Mouse (Mus musculus) ES-Bruce4 (cell line): ENCODE data around the gene Sphk2. TPM values are rescaled to one million over a fixed set of nuclear protein-coding genes. Genes with fewer than 3 reads are reported as not detected.
"Not testable (repeated sequence)": the region's sequence is repeated elsewhere in the genome, so short reads cannot be mapped to it uniquely, and the experiment has no call there.

ENCODE experiments used
- H3K27ac ChIP-seq: 2 replicates; pipeline ENCODE4 v1.5.1; 2012; ENCODE audit warnings: low read length, inconsistent platforms; ENCODE audit not compliant: insufficient read depth
- H3K27me3 ChIP-seq: 2 replicates; pipeline ENCODE4 v1.6.1; 2012; ENCODE audit warnings: mild to moderate bottlenecking, low read length, inconsistent platforms; ENCODE audit not compliant: control insufficient read depth, poor library complexity, insufficient read depth, severe bottlenecking
- H3K36me3 ChIP-seq: 2 replicates; pipeline ENCODE4 v1.6.1; 2012; ENCODE audit warnings: inconsistent platforms, mild to moderate bottlenecking, low read length, moderate library complexity; ENCODE audit not compliant: control insufficient read depth, poor library complexity, insufficient read depth, severe bottlenecking
- H3K4me1 ChIP-seq: one replicate; pipeline ENCODE4 v1.8.1; 2011; ENCODE audit warnings: low read length; ENCODE audit not compliant: control insufficient read depth, insufficient read depth
- H3K4me3 ChIP-seq: 2 replicates; pipeline ENCODE4 v1.5.1; 2011; ENCODE audit warnings: low read depth, mild to moderate bottlenecking, low read length
- H3K9ac ChIP-seq: 2 replicates; pipeline ENCODE4 v1.6.1; 2012; ENCODE audit warnings: low read depth, mild to moderate bottlenecking, inconsistent platforms; ENCODE audit not compliant: poor library complexity, severe bottlenecking
- H3K9me3 ChIP-seq: replicated peaks from 2 replicates; pipeline ENCODE4 v1.6.1; 2012; ENCODE audit warnings: mild to moderate bottlenecking, low read length, inconsistent platforms; ENCODE audit not compliant: control insufficient read depth, poor library complexity, insufficient read depth, severe bottlenecking
- CTCF ChIP-seq: IDR thresholded peaks from one replicate; pipeline ENCODE4 v1.8.1; 2011; ENCODE audit warnings: low read depth, low read length
- EP300 ChIP-seq: IDR thresholded peaks from 2 replicates; pipeline ENCODE4 v1.6.1; 2011; ENCODE audit warnings: low read depth, low read length; ENCODE audit not compliant: insufficient read depth
- POLR2A ChIP-seq: IDR thresholded peaks from one replicate; pipeline ENCODE4 v1.8.1; 2011; ENCODE audit warnings: low read length; ENCODE audit not compliant: insufficient read depth
- polyA plus RNA-seq: library from polyadenylated mRNA; stranded (reverse); fragments of >200 nt; gene quantifications from 2 replicates; pipeline ENCODE4 v1.2.4, GENCODE M21; 2011; ENCODE audit warnings: low read depth; ENCODE audit not compliant: missing spikeins, insufficient read depth, insufficient read length

Sphk2 gene
- polyA plus RNA-seq, 1 experiment: 10.4 TPM

DNA sequence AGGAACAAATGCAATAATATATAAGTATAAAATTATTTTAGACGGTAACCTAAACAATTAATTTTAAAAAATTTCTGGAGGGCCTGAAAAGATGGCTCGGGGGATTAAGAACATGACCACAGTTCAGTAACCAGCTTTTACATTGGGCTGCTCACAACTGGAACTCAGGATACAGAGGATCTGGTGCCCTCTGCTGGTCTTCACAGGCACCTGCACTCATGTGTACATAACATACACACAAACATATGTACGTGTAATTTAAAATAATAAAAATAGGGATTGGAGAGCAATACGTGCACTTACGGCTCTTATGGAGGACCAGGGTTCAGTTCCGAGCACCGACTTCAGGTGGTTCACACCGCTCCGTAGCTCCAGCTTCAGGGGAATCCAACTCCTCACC is 48.9 kb downstream of the Sphk2 start:
- no peaks in the 10 kb centered on the region for H3K9me3 ChIP-seq
- TF ChIP-seq EP300: no peak
- peak; percentile 41 for TF ChIP-seq CTCF

DNA sequence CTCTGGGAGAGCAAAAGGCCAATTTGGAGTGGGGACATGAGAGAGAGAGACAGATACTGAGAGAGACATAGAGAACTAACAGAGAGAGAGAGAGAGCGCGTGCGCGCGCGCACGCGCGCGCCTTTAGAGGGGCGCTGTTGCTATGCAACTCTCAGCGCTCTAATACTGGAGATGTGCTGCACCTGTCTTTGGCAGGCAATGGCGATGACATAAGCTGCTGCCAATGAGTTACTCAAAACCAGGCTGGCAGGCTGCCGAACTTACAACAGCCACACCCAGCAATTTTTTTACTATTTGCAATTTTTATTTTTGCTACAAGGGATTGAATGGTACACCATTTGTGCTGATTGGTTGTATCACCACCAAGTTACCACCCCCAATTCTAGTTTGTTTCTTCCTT is 50.0 kb downstream of the Sphk2 start:
- no peaks in the 10 kb centered on the region for H3K9me3 ChIP-seq
- TF ChIP-seq POLR2A (no peak), EP300 (no peak), CTCF (no peak)
- H3K4me3 ChIP-seq: no peak overlapping the region
- H3K27me3 ChIP-seq: no peaks in the 10 kb centered on the region
- no peaks in the 10 kb centered on the region for H3K36me3 ChIP-seq
- H3K9ac ChIP-seq: no peak overlapping the region
- H3K4me1 ChIP-seq: peaks cover 2% of the 10 kb centered on the region
- H3K27ac ChIP-seq: no peak overlapping the region

More for the DNA sequence above, 48.9 kb downstream of the Sphk2 start:
- no peaks in the 10 kb centered on the region for H3K27me3 ChIP-seq
- H3K4me1 ChIP-seq: peaks cover 2% of the 10 kb centered on the region
- H3K9ac ChIP-seq: no peak overlapping the region
- H3K4me3 ChIP-seq: no peak overlapping the region
- no peaks in the 10 kb centered on the region for H3K36me3 ChIP-seq
- no peak overlapping the region for H3K27ac ChIP-seq

DNA sequence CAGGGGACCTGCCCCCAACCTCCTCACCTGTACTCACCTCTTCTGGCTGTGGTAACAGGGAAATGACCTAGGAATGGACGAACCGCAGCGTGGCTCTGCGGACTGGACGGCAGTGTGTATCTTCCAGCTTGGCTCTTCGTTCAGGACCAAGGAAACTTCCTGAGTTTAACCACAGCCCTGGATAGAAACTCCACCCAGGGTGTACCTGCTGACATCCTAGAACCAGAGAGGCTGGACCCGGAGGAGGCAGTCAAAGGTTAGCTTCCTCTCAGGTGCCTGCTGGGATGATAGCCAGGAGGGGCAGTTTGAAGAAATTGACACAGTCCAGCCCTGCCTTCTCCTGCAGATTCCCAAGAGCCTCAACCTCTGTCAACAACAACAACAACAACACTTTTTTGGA is 51.6 kb downstream of the Sphk2 start, which contains the start of gene Fut2:
TSS of gene Fut2 (minus strand) at position 234 of the 400 bp plus-strand sequence.
- TF ChIP-seq POLR2A (no peak), EP300 (no peak), CTCF (no peak)
- no peak within 1 kb of the TSS for H3K9ac ChIP-seq
- H3K36me3 ChIP-seq: no peaks in the 10 kb centered on the region
- H3K4me1 ChIP-seq: peaks cover 2% of the 10 kb centered on the region
- H3K27me3 ChIP-seq: no peaks in the 10 kb centered on the region
- H3K9me3 ChIP-seq: no peaks in the 10 kb centered on the region
- no peak within 1 kb of the TSS for H3K27ac ChIP-seq
- no peak within 1 kb of the TSS for H3K4me3 ChIP-seq

DNA sequence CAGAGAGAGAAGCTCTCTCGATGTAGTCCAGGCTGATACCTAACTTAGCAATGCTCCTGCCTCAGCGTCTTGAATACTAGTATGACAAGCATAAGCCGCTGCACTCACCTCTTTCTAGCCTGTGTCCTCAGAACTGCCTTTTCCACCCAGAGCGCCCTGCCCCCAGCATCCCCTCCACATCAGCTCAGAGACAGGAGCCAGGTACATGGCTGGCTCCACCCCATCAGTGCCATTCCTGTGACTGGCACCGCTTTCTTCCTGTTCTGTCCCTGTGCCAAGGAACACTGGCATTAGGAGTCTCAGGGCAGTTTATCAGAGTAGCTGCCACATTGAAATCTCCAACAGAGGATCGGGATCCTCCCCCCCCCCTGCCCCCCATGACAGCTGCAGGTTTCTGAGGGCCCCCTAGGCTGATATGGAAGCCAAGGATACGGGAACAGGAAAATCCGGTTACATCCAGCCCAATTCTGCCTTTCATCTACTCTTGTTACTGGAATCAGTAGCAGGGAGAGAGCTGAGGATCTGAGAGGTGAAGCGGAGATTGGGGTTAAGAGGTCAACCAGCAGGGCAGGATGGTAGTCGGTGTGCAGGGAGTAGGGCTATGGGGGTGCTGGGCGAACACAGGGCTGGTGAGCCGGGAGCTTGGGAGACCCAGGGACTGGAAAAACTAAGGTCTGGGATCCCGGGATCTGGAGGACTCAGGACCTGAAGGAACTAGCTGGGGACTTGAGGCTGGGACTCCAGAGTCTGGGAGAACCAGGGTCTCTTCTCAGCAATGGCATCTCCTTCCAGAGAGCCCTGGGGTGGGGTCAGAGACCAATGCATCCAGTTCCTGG is 52.3 kb downstream of the Sphk2 start:
- H3K4me3 ChIP-seq: no peak overlapping the region
- H3K9ac ChIP-seq: no peak overlapping the region
- no peak for TF ChIP-seq EP300
- no peak for TF ChIP-seq POLR2A
- no peak for TF ChIP-seq CTCF
- no peak overlapping the region for H3K27ac ChIP-seq
- no peaks in the 10 kb centered on the region for H3K27me3 ChIP-seq
- H3K9me3 ChIP-seq: no peaks in the 10 kb centered on the region
- peaks cover 2% of the 10 kb centered on the region for H3K4me1 ChIP-seq
- H3K36me3 ChIP-seq: no peaks in the 10 kb centered on the region

DNA sequence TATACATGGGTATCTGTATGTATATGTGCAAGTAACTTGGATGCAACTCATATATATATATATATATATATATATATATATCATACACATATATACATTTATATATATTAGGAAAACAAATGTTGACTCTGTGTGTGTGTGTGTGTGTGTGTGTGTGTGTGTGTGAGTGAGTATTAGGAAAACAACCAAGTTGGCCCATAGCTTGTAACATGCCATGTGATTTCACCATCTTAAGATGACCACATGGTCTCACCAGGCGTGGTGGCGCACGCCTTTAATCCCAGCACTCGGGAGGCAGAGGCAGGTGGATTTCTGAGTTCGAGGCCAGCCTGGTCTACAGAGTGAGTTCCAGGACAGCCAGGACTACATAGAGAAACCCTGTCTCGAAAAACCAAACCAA is 56.1 kb downstream of the Sphk2 start:
- H3K4me3 ChIP-seq, H3K36me3 ChIP-seq, H3K27ac ChIP-seq, H3K9ac ChIP-seq, H3K27me3 ChIP-seq, H3K9me3 ChIP-seq, H3K4me1 ChIP-seq: not testable (repeated sequence)

DNA sequence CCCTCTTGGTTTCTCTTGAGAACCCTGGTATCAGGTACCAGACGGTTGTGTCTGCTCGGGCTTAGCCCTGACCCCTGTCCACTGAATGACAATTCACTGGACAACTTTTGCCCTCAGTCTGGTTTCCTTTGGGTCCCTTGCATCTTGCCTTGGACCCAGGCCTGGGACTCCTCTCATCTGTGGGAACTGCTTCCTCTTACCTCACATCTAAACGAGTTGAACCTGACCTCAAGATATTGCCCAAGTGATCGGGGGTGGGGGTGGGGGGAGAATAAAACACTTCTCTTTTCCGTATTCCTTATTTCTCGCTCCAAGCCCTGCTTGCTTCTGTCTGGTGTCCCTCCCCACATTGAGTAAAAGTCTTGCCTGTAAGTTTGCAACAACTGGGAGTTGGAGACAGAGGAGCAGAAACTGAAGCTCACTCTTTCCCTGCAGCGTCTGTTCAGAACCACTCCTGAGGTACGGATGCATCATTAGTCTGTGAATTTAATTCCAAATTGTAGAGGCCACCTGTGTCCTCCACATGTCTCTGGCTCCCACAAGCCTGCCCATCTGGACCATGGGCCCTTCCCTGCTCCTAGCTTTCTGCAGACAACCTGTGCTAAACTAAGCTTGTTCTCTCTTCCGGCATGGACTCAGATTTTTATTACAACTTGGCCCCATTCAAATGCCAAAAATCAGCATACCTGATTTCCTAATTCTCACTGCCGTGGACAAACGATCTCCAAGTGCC is 56.9 kb downstream of the Sphk2 start:
- H3K36me3 ChIP-seq: no peaks in the 10 kb centered on the region
- H3K4me1 ChIP-seq: peaks cover 3% of the 10 kb centered on the region
- H3K4me3 ChIP-seq: no peak overlapping the region
- H3K9me3 ChIP-seq: 0 out of 2 replicates have a peak, but pooled peaks cover 3% of the 10 kb centered on the region
- no peaks in the 10 kb centered on the region for H3K27me3 ChIP-seq
- H3K27ac ChIP-seq: no peak overlapping the region
- no peak for TF ChIP-seq EP300
- no peak for TF ChIP-seq CTCF
- TF ChIP-seq POLR2A: no peak
- no peak overlapping the region for H3K9ac ChIP-seq

Other genes with a start within 250 kb of the Sphk2 start
- 1.3 and 2.4 TPM in 2 replicates for gene Tulp2, start 236.1 kb downstream of the Sphk2 start, polyA plus RNA-seq
- not detected in 2 replicates for gene Gm45808, start 231.2 kb downstream of the Sphk2 start, polyA plus RNA-seq
- 15.3 and 15.5 TPM in 2 replicates for gene Dhdh, start 229.2 kb downstream of the Sphk2 start, polyA plus RNA-seq
- 105 and 119 TPM in 2 replicates for gene Nucb1, start 207.6 kb downstream of the Sphk2 start, polyA plus RNA-seq
- 15.5 and 18.6 TPM in 2 replicates for gene Ppp1r15a, start 191.7 kb downstream of the Sphk2 start, polyA plus RNA-seq
- gene Plekha4, start 191.7 kb downstream of the Sphk2 start, polyA plus RNA-seq: 14.3 and 18.6 TPM in 2 replicates
- gene Hsd17b14, start 163.1 kb downstream of the Sphk2 start, polyA plus RNA-seq: 55.0 and 62.2 TPM in 2 replicates
- 104 and 144 TPM in 2 replicates for gene Bcat2, start 147.8 kb downstream of the Sphk2 start, polyA plus RNA-seq
- 0.94 and 1.7 TPM in 2 replicates for gene Fgf21, start 102.5 kb downstream of the Sphk2 start, polyA plus RNA-seq
- gene Fut1, start 100.7 kb downstream of the Sphk2 start, polyA plus RNA-seq: 3.0 and 3.9 TPM in 2 replicates
- gene Izumo1, start 96.2 kb downstream of the Sphk2 start, polyA plus RNA-seq: 4.6 and 5.8 TPM in 2 replicates
- gene Rasip1, start 90.5 kb downstream of the Sphk2 start, polyA plus RNA-seq: 2.5 and 3.0 TPM in 2 replicates
- gene Mamstr, start 78.0 kb downstream of the Sphk2 start, polyA plus RNA-seq: 2.2 and 4.1 TPM in 2 replicates
- 0.87 TPM in 1 of 2 replicates, not detected in the other for gene Fut2, start 51.6 kb downstream of the Sphk2 start, polyA plus RNA-seq
- 0.51 TPM in 1 of 2 replicates, not detected in the other for gene Ntn5, start 34.0 kb downstream of the Sphk2 start, polyA plus RNA-seq
- gene Sec1, start 23.6 kb downstream of the Sphk2 start, polyA plus RNA-seq: 1.1 and 1.4 TPM in 2 replicates
- 6.0 and 9.7 TPM in 2 replicates for gene Car11, start 18.2 kb downstream of the Sphk2 start, polyA plus RNA-seq
- 6.7 and 6.9 TPM in 2 replicates for gene Dbp, start 12.9 kb downstream of the Sphk2 start, polyA plus RNA-seq
- gene Rpl18, start 2.5 kb downstream of the Sphk2 start, polyA plus RNA-seq: 1,593 and 1,677 TPM in 2 replicates
- 0.85 and 1.4 TPM in 2 replicates for gene Fam83e, start 3.2 kb upstream of the Sphk2 start, polyA plus RNA-seq
- not detected in 2 replicates for gene Spaca4, start 7.8 kb upstream of the Sphk2 start, polyA plus RNA-seq
- 9.6 and 11.3 TPM in 2 replicates for gene Lmtk3, start 65.7 kb upstream of the Sphk2 start, polyA plus RNA-seq
- 5.4 and 6.4 TPM in 2 replicates for gene Sult2b1, start 66.7 kb upstream of the Sphk2 start, polyA plus RNA-seq
- gene Cyth2, start 96.6 kb upstream of the Sphk2 start, polyA plus RNA-seq: 75.1 and 75.8 TPM in 2 replicates
- gene Kcnj14, start 106.8 kb upstream of the Sphk2 start, polyA plus RNA-seq: 0.75 TPM in 1 of 2 replicates, not detected in the other
- 32.3 and 36.3 TPM in 2 replicates for gene Grwd1, start 112.9 kb upstream of the Sphk2 start, polyA plus RNA-seq
- 98.0 and 102 TPM in 2 replicates for gene Kdelr1, start 154.8 kb upstream of the Sphk2 start, polyA plus RNA-seq
- gene Grin2d, start 160.4 kb upstream of the Sphk2 start, polyA plus RNA-seq: 0.43 and 0.68 TPM in 2 replicates
- gene Syngr4, start 178.7 kb upstream of the Sphk2 start, polyA plus RNA-seq: 2.0 and 3.4 TPM in 2 replicates
- 21.7 and 28.2 TPM in 2 replicates for gene Tmem143, start 178.9 kb upstream of the Sphk2 start, polyA plus RNA-seq
- 10.6 and 11.0 TPM in 2 replicates for gene Emp3, start 203.4 kb upstream of the Sphk2 start, polyA plus RNA-seq
- gene Ccdc114, start 206.1 kb upstream of the Sphk2 start, polyA plus RNA-seq: 7.6 and 10.2 TPM in 2 replicates